Mouse (Mus musculus) adrenal gland, postnatal 25 days (tissue): ENCODE data around the gene Peg10. TPM values are rescaled to one million over a fixed set of nuclear protein-coding genes. Genes with fewer than 3 reads are reported as not detected.

Experiments
- DNase-seq: peaks from one replicate; pipeline ENCODE4 v3.0.0; 2021; ENCODE audit warnings: mixed read lengths
- long read RNA-seq: library from polyadenylated mRNA; stranded (forward); transcript quantifications from one replicate; pipeline ENCODE4 v2.0.0, GENCODE M21; 2021
- total RNA-seq: library from RNA; stranded (reverse); gene quantifications from 2 replicates; pipeline ENCODE4 v1.2.3, GENCODE M21; 2021

The Peg10 gene
- 386 and 540 TPM in 2 replicates for total RNA-seq
- long read RNA-seq, full-length matches to known transcripts, result 1 of 10 reads
- long read RNA-seq, partial matches to known transcripts, result 0 of 10 reads
- long read RNA-seq, other reads (novel, unspliced or antisense), result 9 of 10 reads

DNA sequence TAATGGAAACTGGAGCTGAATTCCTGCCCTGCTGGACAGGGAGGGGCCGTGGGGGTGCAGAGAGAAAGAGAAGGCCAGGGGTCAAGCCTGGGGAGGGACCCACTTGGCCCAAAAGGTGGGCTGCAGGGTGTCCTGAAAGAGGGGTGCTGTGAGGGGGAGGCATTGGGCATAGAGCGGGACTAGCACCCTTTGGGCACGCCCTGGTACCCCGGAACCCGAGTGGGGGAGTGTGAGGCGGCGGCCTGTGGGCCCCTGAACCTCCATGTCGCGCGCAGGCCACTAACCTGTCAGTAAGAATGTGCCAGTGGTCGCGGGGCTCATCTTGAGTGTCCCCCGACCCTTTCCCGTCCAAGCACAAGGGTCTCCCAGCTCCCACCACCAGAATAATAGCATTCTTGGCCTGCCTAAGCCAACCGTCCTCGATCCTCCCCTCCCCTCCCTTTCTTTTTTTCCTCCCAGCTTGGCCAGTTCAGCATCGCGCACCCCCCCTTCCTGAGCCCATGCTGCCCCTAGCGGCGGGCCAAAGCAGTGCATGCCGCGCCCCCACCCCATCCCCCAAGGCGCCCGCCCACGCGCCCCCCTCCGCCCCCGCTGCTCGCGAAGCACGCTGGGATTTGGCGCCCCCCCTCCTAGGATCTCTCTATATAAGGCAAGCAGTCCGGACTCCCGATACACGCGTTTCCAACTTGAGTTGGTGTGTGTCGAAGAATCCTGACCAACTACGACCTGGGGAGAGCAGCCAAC lies at the start of gene Peg10, which contains the start of gene Sgce:
Gene Peg10 (plus strand): TSS at position 611 of the 744 bp plus-strand sequence.
Gene Sgce (minus strand): TSS at position 512 of the 744 bp plus-strand sequence.
- peak; percentile 85 for DNase-seq

DNA sequence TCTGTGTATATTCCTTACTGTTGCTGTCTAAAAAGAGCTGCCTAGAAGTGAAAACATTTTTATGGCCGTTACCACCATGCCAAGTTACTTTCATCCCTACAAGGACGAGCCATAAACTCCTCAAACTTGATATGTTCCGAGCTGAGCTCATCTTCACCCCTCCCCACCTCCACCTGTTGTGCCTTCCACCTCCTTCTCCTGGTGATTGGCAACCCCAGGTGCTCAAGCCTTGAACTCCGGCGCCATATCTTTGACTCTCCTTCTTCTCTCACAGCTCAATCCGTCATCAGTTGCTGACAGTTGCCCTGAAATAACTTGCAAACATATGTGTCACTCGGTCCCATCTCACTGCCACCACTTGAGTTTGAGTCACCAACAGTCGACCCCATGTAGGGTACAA lies 45.5 kb upstream of the Peg10 start:
- DNase-seq, result no peak

DNA sequence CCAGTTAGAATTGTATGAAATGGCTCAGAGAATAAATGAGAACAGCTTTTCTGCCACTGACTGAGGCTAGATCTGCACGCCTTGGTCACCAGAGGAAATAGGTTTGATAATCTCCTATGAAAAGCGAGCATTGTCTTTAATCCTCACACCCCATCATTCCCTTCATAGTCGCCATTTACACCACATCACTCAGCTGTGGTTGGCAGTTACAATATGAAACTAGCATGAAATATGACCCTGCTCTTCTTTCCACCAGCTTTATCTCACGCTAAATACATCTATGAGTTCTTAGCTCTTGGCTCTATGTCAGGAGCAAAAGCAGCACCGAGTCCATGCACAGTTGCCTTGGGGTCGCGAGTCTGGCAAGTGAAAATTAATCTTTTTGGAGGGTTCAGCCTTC lies 43.2 kb upstream of the Peg10 start:
- DNase-seq, result no peak

DNA sequence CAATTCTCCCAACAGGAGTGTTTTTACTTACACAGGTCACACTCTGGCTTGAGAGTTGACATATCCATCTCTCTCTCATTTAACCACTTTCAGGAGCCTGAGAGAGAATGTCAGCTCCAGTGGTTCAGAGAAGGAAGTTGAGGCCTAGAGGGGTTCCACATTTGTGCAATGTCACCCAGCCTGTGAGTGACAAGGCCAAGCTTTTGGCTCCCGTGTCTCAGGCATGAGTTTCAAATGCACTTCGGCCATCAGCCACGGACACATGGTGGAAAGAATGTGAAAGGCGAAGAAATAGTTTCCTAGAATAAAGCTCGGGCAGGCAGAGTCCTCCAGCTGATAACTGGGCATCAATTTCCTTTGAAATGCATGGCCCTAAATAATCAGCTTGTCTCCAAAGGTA lies 40.7 kb upstream of the Peg10 start:
- no peak for DNase-seq

DNA sequence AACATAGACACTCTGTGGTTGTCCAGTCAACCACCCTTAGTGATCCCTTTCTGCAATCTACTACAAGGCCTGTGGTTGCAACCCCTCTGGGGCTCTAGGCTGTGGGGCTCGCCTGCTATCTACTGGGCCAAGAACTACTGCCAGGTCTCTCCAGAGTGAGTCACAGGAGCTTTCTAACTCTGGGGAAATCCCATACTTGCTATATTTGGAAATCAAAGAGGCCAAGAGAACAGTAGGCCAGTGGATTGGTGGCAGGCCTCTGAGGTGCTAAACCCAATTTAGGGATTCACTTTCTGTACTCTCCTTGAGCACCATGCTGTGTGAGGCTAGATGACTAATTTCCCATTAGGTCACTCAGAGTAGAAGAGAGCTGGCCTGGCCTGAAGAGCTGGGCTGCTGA lies 38.1 kb upstream of the Peg10 start:
- peak; percentile 36 for DNase-seq

DNA sequence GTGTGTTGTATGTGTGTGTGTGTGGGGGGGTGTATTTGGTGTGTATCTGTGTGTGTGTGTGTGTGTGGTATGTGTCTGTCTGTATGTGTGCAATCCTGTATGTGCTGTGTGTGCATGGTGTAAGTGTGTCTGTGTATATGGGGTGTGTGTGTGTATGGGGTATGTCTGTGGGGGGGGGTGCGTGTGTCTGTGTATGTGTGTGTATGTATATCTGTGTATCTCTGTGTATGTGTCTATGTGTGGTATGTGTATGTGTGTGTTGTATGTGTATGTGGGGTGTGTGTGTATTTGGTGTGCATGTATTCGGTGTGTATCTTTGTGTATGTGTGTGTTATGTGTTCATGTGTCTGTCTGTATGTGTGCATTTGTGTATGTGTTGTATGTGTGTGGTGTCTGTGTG lies 30.9 kb upstream of the Peg10 start:
- DNase-seq, result no peak

DNA sequence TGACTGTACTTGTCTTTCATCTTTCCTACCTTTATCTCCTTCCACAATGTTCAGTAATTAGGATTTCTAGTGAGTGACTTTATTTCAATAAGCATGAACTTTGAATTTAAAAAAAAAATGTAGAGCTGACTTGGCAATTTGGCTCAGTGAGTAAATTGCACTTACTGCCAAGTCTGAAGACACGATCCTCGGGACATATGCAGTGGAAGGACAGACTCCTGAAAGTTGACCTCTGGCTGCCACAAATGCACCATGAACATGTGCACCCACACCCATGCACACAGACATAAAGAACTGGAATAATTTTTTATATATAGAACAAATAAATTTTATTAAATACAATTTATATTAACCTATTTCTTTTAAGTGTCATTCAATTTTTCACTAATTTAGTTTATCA lies 29.8 kb upstream of the Peg10 start:
- DNase-seq, result no peak

DNA sequence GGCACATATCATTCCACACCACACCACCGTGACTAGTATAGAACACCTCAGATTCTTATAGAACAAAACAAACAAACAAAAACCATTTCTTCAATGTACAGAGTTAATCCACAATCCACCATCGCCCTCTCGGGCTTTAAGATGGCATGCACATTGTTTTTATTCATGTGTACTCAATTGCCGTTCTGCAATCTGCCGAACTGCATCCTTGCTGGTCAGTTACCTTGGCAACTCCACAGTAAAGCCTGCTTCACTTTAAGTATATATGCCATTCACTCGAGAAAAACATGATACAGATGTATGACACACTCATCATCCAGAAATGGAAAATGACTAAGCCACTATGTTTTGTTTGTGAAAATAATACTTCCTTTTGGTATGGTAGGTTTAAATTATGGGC lies 25.0 kb upstream of the Peg10 start:
- no peak for DNase-seq

DNA sequence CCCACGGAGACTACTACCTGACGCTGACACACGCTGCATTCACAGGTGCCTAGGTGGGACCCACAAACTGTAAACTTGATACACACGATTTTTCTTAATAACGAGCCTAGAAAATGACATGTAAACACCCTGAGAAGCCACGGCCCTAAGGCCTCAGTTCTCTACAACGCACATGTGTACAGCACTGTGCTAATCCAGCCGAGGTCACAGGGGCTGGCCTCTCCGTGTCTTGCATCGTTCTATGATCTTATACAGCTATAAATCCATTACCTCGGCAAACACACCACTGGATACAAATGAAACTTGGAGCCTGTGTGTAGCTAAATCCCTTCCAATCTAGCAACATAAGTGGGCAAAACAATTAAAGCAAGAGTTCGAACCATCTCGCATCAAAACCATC lies 24.4 kb upstream of the Peg10 start:
- DNase-seq, result no peak

DNA sequence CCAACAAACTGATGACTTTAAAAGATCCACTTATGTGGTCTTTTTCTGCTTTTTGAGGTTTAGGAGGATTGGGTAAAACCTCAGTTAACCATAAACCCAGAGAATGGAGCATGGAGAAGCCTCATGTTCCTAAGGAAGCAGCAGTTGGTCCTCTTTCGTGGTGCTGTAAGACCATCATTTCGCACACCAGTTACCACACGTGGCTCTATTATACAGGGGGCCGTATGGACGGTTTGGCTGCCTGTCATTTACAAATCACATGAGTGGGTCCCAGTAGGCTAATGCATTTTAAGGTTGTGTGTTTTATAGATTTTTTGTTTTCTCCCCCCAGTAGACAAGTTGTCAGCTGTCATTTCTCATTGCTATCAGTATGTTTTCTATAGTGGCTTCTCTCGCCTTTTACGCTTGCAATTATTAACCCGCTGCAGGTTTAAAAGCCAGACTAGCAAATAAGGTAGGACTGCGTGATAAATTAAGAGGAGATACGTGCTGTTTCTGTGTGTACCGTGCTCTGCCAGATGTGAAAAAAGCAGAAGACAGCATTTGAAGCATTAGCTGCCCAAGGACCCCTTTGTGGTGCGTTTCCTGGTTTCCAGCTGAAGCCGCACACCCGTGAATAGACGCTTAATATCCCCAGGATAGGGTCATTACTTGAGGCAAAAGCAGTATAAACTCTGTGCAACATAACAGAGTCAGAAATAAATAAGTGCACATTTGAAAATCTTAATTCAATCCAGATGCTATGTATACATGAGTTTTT lies 22.9 kb upstream of the Peg10 start:
- DNase-seq, result no peak

DNA sequence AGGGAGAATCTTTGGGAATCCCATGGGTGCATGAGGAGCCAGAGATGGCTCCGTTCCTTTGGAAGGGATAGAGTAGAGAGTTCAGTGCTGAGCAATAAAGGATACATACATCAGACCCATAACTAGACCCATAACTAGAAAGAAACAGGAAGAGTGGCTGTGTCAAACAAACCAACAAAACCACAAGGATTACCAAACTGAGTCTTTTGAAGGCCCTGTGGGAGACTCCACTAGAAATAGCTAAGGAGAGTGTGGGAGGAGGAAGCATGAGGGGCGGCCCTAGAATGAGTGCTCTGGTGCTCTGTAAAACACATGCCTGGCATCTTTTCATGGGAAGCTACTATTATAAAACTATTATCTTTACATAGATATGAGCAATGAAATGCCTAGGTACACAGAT lies 18.8 kb upstream of the Peg10 start:
- DNase-seq, result no peak

DNA sequence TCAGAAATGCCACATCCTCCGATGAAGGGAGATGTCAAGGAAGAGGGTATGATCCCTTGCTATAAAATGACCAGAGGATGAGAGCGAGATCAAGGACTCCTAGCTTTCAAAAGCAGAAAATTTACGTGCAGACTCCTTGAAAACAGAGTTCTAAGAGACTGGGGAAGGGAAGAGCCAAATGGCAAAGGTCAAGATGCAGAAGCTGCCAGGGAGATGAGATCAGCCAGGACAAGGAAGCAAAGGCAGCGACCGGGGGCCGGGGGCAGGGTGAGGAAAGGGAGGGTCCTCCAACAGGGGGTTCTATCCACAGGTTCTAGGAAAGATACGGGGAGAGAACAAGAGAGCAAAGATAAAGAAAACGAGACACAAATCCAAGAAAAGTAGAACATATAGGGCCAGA lies 15.4 kb upstream of the Peg10 start:
- no peak for DNase-seq

DNA sequence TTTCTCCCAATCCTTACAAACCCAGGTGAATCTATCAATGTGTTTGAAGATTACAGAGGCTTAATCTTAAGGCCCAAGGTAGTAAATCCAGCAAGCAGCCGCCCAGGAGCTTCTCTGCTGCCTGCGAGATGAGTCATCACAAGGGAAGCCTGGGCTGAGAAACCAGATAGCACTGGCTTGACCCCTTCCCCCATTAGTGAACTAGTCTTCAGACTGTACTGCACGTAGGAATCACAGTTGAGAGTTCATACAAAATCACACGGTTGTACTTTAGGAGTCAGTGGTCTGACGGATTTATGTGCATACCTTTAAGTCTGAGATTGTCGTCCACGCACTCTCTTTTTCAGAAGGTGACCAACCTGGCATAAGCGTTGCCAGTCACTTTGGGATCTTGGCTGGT lies 13.9 kb upstream of the Peg10 start:
- no peak for DNase-seq

DNA sequence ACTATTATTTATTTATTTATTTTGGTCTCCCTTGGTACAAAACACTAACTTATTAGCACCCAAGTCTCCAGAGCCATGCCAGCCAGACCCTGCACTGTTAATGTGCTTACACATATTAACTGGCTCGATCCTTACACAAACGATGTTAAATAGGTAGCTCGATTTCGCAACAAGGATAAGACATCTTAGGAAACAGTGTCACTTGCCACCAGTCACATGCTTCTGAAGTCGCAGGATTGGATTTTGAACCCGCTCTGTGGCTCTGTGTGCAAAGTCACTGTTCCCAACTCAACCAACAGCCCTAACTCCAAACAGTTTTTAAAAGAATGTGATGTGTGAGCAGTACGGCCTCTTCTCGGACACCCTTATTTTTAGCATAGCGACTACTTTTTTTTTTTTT lies 10.7 kb upstream of the Peg10 start:
- no peak for DNase-seq

DNA sequence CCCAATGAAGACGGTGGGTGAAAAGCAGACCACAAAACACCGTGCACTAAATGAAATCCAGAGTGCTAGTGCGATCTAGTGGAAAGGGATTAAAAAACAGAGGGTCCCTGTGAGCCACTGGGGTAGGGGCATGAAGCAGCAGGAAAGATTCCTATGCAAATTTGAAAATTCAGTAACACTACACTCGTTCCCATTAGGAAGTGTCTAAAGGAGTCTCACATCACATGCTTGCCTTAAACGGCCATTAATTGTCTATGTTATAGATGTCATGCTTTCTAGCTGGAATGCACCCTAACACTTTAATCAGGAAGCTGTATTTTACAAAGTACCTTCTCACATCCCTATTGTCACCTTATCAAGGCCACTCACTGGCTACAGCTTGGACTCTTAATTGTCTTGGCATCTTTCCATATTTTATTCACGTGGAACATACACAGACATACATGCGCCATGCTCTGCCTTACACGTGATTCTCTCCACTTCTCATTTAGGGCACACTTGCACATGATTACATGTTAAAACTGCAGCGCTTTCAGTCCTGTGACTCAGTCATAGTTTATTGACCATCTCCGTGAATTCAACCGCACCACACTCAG lies 9.0 kb upstream of the Peg10 start:
- DNase-seq, result no peak

DNA sequence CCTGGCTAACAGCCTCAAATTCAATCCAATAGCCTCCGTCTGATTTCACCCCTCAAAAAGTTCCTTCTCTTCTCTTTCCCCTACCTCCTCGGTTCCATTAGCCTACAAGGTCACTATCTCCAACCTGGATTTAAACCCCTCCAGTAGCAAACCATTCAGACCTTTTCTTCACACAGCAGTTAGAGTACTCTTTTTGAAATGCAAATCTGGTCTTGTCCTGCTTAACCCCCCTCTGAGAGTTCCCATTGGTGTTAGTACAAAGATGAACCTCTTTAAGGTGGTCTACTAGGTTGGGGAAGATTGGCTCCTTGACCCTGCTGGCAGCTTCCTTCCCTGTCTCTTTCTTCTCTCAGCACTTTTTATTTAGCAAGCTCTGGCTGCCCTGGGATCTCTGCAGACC lies 8.4 kb upstream of the Peg10 start:
- DNase-seq, result no peak

DNA sequence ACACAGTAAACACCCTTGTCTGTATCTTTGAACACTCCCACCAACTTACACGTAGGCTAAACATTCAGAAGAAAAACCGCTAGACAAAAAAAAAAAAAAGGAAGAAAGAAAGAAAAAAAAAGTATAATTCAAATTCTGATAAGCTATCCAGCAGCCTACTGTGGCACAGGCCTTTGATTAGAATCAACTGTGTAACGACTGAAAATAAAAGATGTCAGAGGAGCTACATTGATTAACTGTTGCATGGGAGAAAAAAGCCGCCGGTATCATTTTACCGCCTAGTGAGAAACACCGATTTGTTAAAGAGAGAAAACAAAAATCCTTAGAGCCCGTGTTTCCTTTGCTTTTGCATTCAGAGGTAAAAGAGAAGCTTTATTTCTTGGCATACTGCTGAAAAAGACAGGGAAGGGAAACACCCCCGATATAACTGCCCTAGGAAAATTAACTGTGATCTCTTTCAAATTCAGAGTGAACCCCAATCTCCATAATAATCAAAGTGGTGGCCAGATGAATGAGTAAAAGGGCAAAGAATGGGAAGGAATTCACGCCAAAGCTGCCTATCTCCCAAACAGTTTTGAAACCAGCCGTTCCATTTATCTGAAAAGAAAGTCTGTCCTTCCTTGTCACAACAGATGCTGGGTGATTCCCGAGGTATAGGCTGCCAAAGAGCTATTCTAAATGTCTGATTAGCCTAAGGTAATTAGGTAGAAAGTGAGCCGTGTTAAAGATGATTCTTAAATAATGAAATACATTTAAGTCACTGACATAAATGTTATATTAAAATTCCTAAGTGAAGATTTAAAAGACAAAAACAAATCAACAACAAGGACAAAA lies 7.4 kb upstream of the Peg10 start:
- no peak for DNase-seq

DNA sequence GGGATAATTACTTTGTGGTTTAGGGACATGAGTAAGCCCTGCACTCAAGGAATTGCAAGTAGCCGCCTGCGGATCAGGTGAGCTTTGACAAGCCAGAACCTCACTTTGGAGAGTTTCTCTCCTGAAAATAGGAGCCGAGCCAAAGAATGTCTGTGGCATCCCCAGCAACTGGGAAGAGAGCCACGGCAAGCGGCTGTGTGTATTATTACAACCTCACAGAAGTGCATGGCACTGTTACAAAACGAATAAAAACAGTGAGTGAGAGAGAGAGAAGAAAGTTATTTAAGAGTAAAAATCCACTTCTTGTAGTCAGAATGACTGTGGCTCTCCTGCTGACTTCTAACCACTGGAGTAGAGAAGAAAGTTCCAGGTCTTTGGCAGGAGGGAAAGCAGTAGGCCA lies 6.6 kb upstream of the Peg10 start:
- DNase-seq, result peak; percentile 33

DNA sequence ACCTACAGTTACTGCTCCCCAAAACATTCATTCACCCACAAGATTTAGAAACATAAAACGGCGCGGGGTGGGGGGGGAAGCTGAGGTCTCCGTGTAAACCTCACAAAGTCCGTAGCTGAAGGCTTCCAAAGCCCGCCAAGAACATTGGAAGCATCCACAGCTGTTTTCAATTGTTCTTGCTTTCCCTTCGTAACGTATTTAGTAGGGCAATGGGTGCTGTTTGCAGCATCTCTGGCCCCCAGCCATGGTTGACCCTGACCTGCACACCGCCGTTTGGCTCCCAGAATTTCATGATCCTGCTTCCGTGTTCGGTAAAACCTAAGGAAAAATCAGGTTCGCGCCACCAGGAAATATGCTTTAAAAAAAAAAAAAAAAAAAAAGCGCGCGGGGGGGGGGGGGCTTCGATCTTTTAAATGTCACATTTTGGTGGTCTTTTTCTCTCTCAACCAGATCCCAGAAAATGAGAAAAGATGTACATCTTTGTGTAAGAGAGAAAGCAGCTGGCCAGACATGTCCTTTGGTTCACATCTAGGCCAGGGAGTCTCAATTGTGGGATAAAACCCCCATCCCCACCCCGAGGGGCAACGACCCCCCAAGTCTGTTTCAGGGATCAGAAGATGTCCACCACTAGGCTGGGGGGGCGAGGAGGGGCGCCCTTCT lies 940 bp upstream of the Peg10 start:
- peak; percentile 65 for DNase-seq

DNA sequence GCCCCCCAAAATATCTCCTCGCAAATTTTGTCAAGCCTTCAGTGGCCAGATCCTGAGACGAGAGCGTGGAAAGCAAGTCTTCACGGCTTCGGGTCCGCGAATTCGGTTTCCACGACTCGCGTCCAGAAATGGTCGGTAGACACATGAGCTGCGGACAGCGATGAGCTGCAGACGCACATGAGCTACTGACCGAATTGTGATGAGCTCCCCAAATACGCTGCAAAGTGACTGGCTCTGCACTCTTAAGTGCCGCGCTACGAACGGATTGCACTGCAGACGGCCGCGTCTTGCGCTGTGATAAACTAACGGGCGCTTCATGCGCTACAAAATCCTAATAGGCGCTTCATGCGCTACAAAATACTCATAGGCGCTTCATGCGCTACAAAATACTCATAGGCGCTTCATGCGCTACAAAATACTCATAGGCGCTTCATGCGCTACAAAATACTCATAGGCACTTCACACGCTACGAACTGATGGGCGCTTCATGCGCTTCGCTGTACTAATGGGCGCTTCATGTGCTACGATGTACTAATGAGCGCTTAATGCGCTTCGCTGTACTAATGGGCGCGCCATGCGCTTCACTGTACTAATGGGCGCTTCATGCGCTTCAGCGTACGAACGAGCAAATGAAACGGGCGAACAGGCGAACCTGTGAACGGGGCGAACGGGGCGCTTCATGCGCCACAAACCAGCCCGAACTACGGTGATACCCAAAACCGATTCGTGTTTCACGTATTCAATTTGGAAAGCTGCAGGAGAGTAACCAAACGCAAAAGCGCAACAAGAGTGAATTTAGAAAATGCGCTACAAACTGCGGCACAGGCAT lies 785 bp downstream of the Peg10 start:
- peak; percentile 16 for DNase-seq

DNA sequence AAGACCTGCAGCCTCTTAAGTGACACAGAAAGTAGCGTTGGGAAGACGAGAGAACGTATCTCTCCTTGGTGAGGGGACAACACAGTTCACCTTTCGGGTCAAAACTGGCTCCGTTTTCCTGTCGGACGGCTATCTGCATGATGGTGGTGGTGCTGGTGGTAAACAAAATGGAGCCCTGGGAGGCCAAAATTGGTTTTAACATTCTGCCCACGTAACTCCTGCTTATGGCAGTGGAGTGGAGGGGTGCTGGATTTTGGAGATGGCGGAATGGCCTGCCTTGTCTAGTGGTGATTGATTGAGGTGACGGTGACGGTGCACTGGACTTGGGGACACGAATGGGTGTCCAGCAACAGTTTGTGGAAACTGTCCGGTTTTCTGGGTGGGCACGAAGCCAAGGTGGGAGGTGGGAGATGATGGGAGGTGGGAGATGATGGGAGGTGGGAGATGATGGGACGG lies 1.4 kb downstream of the Peg10 start:
- peak; percentile 62 for DNase-seq
